Mouse (Mus musculus) heart, adult 2 months (tissue): ENCODE results near the gene Nipbl. TPM values are rescaled to one million over a fixed set of nuclear protein-coding genes. Genes with fewer than 3 reads are reported as not detected.

Source experiments
- DNase-seq, 2 experiments: peaks; one replicate each; pipeline ENCODE4 v3.0.0; 2021
- H3K27ac ChIP-seq: fragments of 200-600 bp; 2 replicates; pipeline ENCODE4 v1.8.1; 2022
- H3K27me3 ChIP-seq: fragments of 200-500 bp; 2 replicates; pipeline ENCODE4 v1.6.1; 2012; ENCODE audit warnings: mild to moderate bottlenecking, low read length, inconsistent platforms, mixed read lengths; ENCODE audit not compliant: control insufficient read depth, insufficient read depth
- H3K36me3 ChIP-seq: fragments of 200-500 bp; 2 replicates; pipeline ENCODE4 v1.6.1; 2012; ENCODE audit warnings: low read length, inconsistent platforms; ENCODE audit not compliant: control insufficient read depth, insufficient read depth
- H3K4me1 ChIP-seq: fragments of 200-500 bp; 2 replicates; pipeline ENCODE4 v1.6.1; 2011; ENCODE audit warnings: low read length; ENCODE audit not compliant: control insufficient read depth, insufficient read depth
- H3K4me3 ChIP-seq: fragments of 200-600 bp; 2 replicates; pipeline ENCODE4 v1.8.1; 2022
- H3K79me2 ChIP-seq: fragments of 200-500 bp; replicated peaks from 2 replicates; pipeline ENCODE4 v1.6.1; 2012; ENCODE audit warnings: mild to moderate bottlenecking, inconsistent platforms, low read length, moderate library complexity, mixed read lengths; ENCODE audit not compliant: control insufficient read depth, insufficient read depth
- H3K9ac ChIP-seq: fragments of 200-500 bp; 2 replicates; pipeline ENCODE4 v1.6.1; 2012; ENCODE audit warnings: low read depth, mild to moderate bottlenecking, control low read depth, inconsistent platforms, low read length, mixed read lengths
- CTCF ChIP-seq: fragments of 200-600 bp; IDR thresholded peaks from 2 replicates; pipeline ENCODE4 v1.8.1; 2022; ENCODE audit warnings: antibody characterized with exemption, mild to moderate bottlenecking, moderate library complexity
- EP300 ChIP-seq: fragments of 200-500 bp; IDR thresholded peaks from 2 replicates; pipeline ENCODE4 v1.6.1; 2011; ENCODE audit warnings: low read depth, low read length, control low read depth; ENCODE audit not compliant: insufficient read depth
- POLR2A ChIP-seq: fragments of 200-500 bp; IDR thresholded peaks from 2 replicates; pipeline ENCODE4 v1.6.1; 2011; ENCODE audit warnings: mild to moderate bottlenecking, low read depth, low read length, control low read depth; ENCODE audit not compliant: insufficient read depth
- WGBS: fragments of 180-500 bp; shearing (Covaris S2); methylation state at CpG from one replicate; pipeline ENCODE4 v1.1.7; 2018; 5-methylcytosine and 5-hydroxymethylcytosine counted together
- intact Hi-C: fragments of 180-260 bp; cut with DNase I; formaldehyde crosslinking; loops from one replicate; pipeline ENCODE4 v1.15.1; 2025
- polyA plus RNA-seq: library from polyadenylated mRNA; depleted of rRNA; stranded (reverse); fragments of >200 nt; gene quantifications from 2 replicates; pipeline ENCODE4 v1.2.3, GENCODE M21; 2012
- total RNA-seq, 2 experiments: library from RNA; stranded (reverse); gene quantifications; 2 replicates each; pipeline ENCODE4 v1.2.3; 2021

Nipbl gene
- total and polyA plus RNA-seq, 3 experiments = 4.1 to 29.5 (median 26.6) TPM

DNA sequence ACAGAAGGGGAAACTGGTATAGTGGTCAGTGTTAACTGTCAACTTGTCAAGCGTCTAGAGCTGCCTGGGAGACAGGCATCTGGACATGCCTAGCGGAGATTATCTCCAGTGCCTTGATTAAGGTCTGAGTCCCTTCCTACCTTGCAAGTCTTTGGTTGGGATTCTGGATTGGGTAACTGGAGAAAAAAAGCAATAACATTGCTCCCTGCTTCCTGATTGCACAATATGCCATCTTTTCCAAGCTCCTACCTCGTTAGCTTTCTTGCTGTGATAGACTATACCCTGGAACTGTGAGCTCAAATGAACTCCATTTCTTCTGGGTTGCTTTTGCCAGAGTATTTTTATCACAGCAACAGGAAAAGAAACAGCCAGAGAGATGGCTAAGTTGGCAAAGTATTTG, 30.9 kb downstream of the Nipbl start:
- H3K4me1 ChIP-seq = peaks cover 13% of the 10 kb centered on the region
- peaks cover 13% of the 10 kb centered on the region for H3K36me3 ChIP-seq
- no peak overlapping the region for H3K4me3 ChIP-seq
- intact Hi-C loops = no loop called here
- no peak overlapping the region for H3K27ac ChIP-seq
- WGBS = 67% methylated on average over 3 of the region's 3 CpGs
- no peak for DNase-seq
- H3K27me3 ChIP-seq = no peaks in the 10 kb centered on the region
- H3K9ac ChIP-seq = no peak overlapping the region
- no peak for TF ChIP-seq CTCF
- no peak for TF ChIP-seq EP300
- TF ChIP-seq POLR2A = no peak
- H3K79me2 ChIP-seq = peaks cover 8% of the 10 kb centered on the region; the same call in 1 of the 2 replicates

DNA sequence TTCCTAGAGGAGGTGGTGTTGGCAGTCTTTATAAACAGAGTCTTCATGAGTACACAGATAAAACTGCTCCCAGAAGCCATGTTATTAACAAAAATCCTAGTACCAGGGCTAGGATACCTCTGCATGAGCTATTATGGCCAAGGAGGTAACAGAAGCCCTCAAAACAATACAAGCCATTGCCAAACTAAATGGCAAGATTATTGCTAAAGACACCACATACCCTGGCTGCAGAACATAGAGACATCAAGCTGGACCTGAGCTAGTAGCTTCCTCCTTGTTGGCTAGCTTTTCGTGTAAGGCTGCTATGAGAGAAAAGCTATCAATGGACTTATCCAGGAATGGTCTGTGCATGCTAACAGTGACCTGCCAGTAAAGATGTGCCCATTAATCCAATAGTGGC, 32.4 kb downstream of the Nipbl start:
- Histone ChIP-seq H3K4me3 (no peak overlapping the region), H3K27me3 (no peaks in the 10 kb centered on the region), H3K79me2 (peaks cover 6% of the 10 kb centered on the region; the same call in 1 of the 2 replicates), H3K9ac (no peak overlapping the region), H3K4me1 (peaks cover 10% of the 10 kb centered on the region), H3K27ac (no peak overlapping the region), H3K36me3 (peaks cover 9% of the 10 kb centered on the region)
- WGBS = 54% methylated on average over 1 of the region's 1 CpGs
- no peak for DNase-seq
- intact Hi-C loops = no loop called here
- TF ChIP-seq CTCF = no peak
- TF ChIP-seq EP300 = no peak
- no peak for TF ChIP-seq POLR2A

DNA sequence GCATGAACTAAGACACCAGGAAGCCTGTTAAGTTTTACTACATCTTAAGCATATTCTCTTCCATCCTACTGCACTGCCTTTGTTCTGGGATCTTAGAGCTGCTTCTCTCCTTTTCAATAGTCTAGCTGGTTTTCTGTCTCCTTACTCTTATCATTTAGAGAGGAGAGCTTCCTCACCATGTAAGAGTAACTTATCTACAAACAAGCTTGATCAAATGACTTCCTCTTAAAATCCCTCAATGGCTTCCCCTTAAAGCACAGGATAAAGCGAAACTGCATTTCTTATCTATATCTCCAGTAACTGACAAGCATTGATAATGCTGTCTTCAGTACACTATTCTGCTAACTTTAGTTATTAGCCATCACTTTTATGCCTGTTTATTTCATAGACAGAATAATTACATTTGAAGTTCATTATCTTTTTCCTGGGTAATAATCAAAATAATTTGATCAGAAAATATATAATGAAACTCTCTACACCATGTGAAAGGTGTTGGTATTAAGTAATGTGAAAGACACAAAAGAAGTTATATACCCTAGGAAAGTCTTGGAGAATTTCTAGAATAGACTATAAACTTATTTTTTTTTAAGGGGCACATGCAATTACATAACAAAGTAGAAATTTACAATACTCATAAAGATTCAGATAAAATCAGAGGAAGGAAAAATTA, 33.0 kb downstream of the Nipbl start:
- WGBS = 36% methylated on average over 1 of the region's 1 CpGs
- intact Hi-C loops = no loop called here
- Histone ChIP-seq H3K79me2 (peaks cover 8% of the 10 kb centered on the region; the same call in 1 of the 2 replicates), H3K27me3 (no peaks in the 10 kb centered on the region), H3K27ac (no peak overlapping the region), H3K4me3 (no peak overlapping the region), H3K4me1 (peaks cover 7% of the 10 kb centered on the region), H3K9ac (no peak overlapping the region), H3K36me3 (peaks cover 8% of the 10 kb centered on the region)
- no peak for TF ChIP-seq EP300
- TF ChIP-seq CTCF = no peak
- no peak for TF ChIP-seq POLR2A
- no peak for DNase-seq

DNA sequence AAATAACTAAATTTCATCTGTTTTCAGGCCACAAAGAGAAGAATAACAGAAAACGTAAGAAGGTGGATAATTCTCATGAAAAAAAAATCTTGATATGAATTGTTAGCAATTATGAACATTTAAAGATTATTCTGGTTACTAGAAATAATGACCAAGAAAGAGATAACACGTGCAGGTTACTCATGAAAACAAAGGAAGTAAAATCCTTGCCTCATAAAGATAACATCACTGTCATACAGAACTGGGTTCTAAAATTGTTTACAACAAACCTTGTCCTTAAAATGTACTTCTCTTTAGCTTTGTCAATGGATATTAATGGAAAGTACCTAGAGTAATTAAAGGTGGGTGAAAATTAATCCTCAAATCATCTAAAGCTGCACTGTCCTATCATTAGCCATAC, 37.2 kb downstream of the Nipbl start:
- Histone ChIP-seq H3K36me3 (peaks cover 8% of the 10 kb centered on the region), H3K79me2 (peaks cover 4% of the 10 kb centered on the region; the same call in 1 of the 2 replicates), H3K27me3 (no peaks in the 10 kb centered on the region), H3K4me3 (no peak overlapping the region), H3K4me1 (peaks cover 2% of the 10 kb centered on the region), H3K9ac (no peak overlapping the region), H3K27ac (no peak overlapping the region)
- WGBS = 62% methylated on average over 2 of the region's 2 CpGs
- no peak for TF ChIP-seq CTCF
- no peak for TF ChIP-seq POLR2A
- no peak for TF ChIP-seq EP300
- intact Hi-C loops = no loop called here
- no peak for DNase-seq

DNA sequence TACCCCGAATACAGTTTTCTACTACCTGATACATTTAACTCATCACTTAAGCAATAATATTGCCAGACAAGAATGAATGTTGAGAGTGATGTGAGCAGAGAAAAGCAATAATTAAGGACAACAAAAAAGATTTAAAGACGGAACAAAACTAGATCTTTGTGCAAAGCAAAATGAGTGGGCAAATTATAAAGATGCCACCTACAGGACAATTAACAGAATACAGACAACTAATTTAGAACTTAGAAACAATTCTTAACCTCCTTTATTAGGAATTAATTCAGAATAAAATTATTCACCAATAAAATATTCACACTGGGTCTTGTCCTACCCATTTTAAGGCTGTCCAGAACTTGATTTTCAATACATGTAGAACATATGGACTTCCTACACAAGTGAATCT, 38.0 kb downstream of the Nipbl start:
- Histone ChIP-seq H3K79me2 (peaks cover 2% of the 10 kb centered on the region; the same call in 1 of the 2 replicates), H3K27me3 (no peaks in the 10 kb centered on the region), H3K4me3 (no peak overlapping the region), H3K9ac (no peak overlapping the region), H3K27ac (no peak overlapping the region), H3K36me3 (peaks cover 4% of the 10 kb centered on the region), H3K4me1 (peaks cover 2% of the 10 kb centered on the region)
- no peak for DNase-seq
- intact Hi-C loops = no loop called here
- 91% methylated on average over 2 of the region's 2 CpGs for WGBS
- peak; percentile 51 for TF ChIP-seq CTCF
- no peak for TF ChIP-seq POLR2A

DNA sequence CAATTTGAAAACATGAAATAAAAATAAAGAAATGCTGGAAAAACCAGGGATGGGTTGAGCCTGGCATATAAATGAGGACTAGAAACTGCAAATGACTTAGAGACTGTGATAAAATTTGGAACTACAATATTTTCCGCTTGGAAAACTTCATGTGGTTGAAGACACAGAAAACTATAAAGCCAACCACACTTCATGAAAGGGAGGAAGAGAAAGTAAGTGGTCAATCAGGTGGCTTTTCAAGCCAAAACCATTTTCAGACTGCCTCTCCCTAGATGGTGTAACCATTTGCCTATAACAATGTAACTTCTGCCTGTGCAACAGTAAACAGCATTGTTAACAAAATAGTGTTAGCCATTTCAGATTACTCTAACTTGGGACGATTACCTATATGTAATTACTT, 41.7 kb downstream of the Nipbl start:
- H3K27me3 ChIP-seq = no peaks in the 10 kb centered on the region
- WGBS = 93% methylated on average over 2 of the region's 2 CpGs
- intact Hi-C loops = loop anchor here (5.0 kb wide), 1 partner anchor 40 kb away; the partner anchor contains the start of gene Nipbl

More for the DNA sequence above, 41.7 kb downstream of the Nipbl start:
- Histone ChIP-seq H3K9ac (no peak overlapping the region), H3K36me3 (peaks cover 4% of the 10 kb centered on the region), H3K79me2 (peaks cover 4% of the 10 kb centered on the region), H3K4me3 (no peak overlapping the region), H3K4me1 (peaks cover 2% of the 10 kb centered on the region), H3K27ac (no peak overlapping the region)
- DNase-seq = no peak
- TF ChIP-seq POLR2A (no peak), EP300 (no peak), CTCF (no peak)
